Mouse (Mus musculus) cerebellum, adult 11 months (tissue): ENCODE data around the gene Agap2.
"Not testable (repeated sequence)": the region's sequence is repeated elsewhere in the genome, so short reads cannot be mapped to it uniquely, and the experiment has no call there.

Source experiments
- DNase-seq: peaks from one replicate; pipeline ENCODE4 v3.0.0; 2022

Gene Agap2

DNA sequence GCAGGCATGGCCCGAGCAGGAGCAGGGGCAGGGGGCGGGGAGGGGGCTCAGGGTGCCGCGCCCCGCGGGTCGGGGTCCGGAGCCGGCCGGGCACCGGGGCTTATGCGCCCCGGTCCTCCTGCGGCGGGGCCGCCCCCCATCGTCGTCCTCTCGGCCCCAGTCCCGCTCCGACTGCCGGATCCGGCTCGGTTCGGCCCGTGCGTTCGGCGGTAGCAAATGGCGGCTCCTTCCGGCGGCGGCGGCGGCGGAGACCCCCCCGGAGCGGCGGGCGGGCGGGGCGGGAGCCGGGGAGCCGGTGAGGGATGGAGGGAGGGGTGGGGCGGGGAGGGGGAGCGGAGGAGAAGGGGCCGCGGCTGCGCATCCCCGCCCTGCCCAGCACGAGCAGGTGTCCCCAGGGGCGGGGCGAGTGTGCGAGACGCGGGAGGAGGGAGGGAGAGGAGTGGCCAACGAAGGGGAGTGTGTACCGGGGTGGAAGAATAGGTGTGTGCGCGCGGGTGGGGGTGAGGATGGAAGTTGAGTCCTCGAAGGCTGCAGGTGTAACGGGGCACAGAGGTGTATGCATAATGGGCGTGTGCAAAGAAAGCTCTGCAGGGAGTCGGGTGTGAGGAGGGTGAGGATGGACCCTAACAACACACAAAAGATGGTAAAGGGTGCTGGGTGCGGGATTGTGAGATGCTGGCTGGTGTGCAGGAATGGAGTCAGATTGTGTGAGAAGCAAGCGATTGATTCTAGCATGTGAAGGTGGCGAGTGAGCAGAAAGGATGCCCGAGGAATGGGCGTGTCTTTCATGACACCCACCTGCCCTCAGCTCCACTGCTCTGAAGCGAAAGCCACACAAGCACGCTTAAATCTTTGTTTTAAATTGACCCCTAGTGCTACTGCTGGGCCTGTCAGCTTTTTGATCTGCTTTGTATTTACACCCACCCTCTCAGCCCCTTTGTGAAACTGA is 14.8 kb upstream of the Agap2 start, which contains the start of gene March9:
March9 (minus strand) TSS at position 217 of the 949 bp plus-strand sequence.
- DNase-seq: peak; percentile 88

DNA sequence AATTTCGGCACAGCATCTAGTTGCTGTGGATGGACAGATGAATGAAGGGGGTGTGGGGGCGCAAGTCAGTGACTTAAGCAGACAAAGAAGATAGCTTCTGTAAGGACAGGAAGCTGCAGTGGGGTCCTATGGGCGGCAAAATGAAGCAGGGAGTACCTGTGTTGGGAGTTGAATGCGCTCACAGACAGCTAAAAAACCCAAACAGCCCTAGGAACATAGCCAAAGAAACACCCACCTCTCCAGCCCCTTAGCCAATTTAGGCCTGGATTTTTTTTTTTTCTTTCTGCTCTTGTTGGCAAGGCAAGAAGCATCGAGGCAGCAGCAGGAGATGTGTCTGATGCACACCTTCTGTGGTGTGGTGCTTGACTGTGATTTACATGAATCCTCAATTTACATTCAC is 14.0 kb upstream of the Agap2 start:
- DNase-seq: no peak

DNA sequence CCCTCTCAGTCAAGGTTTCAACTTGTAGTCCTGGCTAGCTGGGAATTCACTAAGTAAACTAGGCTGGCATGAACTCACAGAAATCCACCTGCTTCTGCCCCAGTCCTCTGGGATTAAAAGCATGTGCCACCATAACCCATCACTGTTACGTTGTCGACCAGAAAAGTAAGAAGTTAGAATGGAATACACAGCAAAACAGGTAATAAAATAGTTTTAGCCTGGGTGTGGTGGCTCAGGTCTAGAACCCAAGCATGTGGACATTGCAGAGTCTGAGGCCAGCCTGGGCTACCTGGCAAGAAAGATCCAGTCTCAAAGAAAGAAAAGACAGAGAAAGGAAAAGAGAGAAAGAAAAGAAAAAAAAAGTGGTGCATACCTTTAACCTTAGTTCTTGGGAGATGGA is 13.6 kb upstream of the Agap2 start:
- DNase-seq: no peak

DNA sequence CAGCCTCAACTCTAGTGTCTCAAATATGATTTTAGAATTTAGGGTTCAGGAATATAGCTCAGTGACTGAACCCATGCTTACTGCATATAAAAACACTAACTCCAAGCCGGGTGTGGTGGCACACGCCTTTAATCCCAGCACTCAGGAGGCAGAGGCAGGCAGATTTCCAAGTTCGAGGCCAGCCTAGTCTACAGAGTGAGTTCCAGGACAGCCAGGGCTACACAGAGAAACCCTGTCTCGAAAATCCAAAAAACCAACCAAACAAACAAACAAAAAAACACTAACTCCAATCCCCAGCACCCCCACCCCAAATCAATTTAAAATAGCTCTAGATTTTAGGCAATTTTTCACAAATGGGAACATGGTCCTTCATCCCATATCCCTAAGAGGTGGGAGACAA is 13.0 kb upstream of the Agap2 start:
- not testable (repeated sequence) for DNase-seq

DNA sequence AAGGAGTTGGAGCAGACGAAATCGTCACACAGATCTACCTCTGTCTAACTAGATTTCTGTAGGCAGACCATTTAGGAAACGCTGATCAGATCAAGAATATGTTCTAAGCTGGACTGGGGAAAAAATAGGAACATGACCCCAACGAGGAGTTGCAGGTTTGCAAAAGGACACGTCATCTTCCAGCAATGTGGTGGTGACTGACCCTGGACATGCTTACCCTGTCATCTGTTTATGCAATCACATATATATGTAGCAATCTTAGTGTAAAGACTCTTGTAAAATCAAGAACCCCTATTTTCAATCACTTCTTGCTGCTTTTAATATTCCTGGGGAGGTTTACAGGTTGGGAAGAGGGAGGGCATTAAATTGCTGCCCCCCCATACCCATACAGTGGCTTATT is 12.6 kb upstream of the Agap2 start:
- no peak for DNase-seq

DNA sequence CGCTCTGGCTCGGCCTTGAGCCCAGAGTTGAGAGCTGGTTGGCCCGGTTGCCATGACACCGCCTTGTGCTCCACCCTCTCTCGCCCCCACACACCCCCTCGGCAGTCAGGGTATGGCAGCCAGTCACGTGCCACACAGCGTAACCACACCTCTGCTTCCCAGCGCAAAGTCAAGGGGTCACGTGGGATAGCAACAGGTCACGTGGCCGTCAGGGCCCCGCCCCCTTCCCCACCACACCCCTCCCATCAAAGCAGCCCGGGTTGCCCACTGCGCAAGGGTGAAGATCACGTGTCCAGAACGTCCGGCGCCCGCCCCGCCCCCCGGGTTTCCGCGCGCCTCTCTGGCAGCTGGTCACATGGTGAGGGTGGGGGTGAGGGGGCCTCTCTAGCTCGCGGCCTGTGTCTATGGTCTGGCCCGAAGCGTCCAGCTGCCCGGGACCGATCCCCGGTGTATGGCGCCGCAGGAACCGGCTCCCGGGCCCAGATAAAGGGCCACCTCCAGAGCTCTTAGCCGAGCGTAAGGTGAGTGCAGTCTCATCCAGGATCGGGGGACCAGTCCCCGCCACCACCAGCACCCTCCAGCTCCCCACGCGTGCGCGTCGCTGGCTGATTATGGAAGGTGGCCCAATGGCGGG is 11.7 kb upstream of the Agap2 start, which contains the start of gene Cdk4:
Cdk4 (plus strand) TSS at position 296 of the 634 bp plus-strand sequence.
- peak; percentile 99 for DNase-seq

DNA sequence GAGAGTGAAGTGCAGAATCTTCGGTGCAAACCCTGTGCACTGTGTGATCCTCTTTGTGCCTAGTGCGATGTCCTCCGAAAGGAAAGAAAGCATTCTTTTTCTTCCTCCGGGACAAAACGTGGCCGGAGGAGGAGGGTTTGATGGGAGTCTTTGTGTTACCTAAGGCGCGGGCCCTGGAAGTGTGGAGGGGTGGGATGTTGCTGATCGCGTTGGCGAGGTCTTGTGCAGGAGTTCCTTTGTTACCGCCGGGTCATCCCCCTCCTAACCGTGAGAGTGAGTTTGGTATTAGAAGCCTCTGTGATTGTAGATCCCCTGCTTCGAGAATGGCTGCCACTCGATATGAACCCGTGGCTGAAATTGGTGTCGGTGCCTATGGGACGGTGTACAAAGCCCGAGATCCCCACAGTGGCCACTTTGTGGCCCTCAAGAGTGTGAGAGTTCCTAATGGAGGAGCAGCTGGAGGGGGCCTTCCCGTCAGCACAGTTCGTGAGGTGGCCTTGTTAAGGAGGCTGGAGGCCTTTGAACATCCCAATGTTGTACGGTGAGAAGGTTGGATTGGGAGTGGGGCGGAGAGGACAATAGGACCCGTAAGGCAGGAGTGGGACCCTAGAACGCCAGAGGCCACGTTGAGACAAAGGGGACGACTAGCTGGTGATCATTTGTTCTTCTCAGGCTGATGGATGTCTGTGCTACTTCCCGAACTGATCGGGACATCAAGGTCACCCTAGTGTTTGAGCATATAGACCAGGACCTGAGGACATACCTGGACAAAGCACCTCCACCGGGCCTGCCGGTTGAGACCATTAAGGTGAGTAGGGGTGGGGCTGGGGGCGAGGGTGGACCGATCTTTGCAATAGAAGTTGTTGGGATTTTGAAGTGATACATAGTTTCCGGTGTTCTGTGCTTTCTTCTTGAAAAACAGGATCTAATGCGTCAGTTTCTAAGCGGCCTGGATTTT is 10.9 kb upstream of the Agap2 start:
- DNase-seq: no peak

DNA sequence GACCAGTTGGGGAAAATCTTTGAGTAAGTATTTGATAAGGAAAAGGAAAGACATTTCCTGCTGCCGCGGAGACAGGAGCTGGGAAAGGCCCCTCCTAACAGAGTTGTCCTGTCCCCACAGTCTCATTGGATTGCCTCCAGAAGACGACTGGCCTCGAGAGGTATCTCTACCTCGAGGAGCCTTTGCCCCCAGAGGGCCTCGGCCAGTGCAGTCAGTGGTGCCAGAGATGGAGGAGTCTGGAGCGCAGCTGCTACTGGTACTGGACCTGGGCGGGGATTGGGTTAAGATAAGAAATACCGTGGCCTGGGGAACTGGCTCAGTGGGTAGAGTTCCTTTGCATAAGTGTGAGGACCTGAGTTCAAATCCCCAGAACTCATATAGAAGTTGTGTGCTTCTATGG is 9.1 kb upstream of the Agap2 start:
- no peak for DNase-seq

DNA sequence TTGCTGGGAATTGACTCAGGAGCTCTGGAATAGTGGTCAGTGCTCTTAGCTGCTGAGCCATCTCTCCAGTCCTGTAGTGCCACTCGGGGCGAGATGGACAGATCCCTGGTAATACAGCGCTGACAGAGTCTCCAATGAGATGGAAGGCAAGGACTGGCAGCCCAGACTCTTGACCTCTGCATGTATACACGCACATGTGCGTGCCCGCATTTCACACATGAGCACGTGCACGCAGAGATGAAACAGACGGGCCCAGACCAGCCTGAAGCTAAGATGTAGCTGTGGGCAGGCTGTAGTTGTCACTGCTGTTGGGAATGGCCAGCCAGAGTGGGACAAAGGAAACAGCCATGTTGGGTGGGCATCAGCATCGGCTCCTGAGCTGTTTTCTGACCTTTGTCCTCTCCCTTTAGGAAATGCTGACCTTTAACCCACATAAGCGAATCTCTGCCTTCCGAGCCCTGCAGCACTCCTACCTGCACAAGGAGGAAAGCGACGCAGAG is 8.5 kb upstream of the Agap2 start:
- no peak for DNase-seq

DNA sequence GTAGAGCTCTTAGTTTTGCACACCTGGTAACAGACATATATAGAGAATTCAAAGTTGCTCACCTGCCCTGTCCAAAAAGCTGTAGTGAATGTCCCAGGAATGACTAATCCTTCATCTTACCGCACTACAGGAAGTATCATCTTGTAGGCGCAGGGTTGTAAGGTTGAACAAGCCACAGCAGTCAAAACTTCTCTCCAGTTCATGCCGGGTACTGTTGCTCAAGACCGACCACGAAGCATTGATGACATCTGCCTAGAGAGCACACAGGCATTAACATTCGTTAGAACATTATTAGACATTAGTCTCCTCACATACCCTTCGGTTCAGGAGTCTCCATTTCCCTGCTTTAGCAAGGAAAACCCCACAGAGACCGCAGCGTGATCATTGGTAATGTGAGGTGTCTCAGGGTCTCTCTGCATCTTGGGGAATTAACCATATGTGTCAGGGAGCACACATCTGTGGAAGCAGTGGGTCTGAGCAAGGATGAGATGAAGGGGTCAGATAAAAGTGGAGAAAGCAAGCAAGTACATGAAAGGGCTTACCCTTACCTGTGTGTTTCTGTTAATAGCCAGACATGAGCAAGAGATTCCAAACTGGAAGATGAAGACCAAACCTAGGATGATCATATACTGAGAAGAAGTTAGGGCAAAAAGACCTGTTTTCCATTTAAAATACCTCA is 6.6 kb upstream of the Agap2 start:
- DNase-seq: no peak

DNA sequence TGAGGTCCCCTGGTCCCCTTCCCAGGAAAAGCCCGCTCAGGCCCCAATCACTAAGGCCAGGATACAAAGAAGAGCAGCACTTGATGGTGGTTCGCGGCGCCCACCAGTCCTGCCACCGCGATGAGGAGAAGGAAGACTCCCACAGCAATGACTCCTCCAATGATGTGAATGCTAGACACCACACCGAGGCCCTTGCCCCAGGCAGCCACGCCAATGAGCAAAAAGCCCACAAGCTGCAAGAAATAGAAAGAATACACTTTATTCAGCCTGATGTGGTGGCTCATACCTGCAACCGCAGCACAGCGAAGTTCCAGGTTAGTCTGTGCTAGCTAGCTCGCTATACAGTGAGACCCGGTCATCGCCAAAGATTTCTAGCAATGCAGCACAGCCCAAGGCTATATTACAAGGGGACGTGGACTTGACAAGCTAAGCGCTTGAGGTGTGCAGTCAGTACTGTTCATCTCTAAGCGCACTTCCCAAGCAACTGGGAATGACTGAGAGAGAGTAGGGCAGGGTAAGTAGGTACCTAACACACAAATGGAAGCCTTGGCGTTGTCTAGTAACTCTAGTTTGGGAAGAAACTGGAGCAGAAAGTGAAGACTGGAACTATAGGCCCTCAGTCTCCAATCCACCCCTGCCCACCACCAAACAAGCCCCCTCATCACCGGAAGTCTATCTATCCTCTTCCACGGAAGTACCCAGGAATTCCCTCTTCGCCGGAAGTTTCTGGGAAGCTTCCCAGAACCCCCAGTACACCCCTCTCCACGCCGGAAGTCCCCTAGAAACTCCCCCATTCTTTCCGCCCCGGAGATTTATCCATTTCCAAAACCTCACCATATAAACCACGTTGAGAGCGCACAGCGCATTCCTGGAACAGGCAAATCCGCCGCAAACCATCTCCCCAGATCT is 5.5 kb upstream of the Agap2 start:
- DNase-seq: no peak

DNA sequence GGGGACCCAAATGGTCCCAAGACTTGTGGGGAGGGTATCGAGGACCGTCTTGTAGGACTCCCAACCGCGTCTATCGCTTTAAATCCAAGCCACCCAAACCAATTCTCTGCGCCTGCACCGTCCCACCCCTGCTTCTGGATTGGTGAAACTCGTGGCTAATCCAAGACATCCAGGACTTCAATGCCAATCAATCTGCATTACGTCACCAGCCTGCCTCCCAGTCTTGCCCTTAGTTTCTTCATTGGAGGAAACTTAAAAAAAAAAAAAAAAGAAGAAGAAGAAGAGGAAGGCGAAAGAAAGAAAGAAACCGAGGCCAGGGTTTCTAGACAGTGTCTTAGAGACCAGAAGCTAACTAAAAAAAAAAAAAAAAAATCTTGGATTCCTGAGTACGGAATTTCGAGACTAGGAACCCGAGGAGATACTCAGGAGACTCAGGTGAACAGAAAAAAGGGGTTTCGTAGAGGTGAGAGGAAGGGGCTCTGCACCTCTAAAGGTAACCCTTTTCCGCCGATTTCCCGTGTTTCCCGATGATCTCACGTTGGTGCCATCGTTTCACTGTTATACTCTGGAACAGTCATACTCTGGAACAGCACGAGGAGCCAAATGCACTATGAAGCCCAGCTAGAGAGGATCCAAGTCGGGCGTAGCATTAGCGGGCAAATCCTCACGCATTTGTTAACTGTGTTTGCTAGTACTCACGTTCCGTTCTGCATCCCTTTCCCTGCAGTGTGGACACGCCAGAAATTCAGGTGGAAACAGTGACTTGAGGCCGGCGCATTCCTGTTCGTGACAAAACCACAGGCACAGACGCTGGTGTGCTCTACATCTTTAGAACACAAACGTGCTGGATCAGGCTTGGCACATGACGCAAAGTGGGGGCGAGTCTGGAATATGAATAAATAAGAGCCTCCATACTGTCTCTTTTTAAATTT is 4.6 kb upstream of the Agap2 start, which contains the start of gene Tspan31:
Tspan31 (minus strand) TSS at position 75 of the 932 bp plus-strand sequence.
- DNase-seq: peak; percentile 89

DNA sequence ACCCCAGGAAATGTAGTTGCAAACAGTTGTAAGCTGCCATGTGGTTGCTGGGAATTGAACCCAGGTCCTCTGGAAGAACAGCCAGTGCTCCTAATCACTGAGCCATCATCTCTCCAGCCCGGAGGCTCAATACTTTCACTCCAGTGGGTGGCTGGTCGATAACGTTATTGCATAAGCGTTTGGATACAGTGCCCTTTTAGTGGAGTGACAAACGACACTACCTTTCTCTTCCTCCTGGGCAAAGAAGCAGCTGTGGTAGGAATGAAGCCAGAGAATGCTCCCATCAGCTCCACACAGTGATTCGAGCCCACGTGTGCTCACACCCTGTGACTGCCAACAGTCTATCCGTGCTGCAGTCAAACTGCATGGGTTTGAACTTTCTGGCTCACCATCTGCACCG is 3.9 kb upstream of the Agap2 start:
- DNase-seq: no peak

DNA sequence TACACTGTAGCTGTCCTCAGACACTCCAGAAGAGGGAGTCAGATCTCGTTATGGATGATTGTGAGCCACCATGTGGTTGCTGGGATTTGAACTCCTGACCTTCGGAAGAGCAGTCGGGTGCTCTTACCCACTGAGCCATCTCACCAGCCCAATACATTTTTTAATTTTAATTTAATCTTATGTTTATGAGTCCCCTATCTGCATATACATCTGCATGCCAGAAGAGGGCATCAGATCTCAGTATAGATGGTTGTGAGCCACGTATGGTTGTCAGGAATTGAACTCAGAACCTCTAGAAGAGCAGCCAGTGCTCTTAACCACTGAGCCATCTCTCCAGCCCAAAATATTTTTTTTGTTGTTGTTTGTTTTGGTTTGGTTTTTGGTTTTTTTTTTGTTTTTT is 2.8 kb upstream of the Agap2 start:
- not testable (repeated sequence) for DNase-seq

DNA sequence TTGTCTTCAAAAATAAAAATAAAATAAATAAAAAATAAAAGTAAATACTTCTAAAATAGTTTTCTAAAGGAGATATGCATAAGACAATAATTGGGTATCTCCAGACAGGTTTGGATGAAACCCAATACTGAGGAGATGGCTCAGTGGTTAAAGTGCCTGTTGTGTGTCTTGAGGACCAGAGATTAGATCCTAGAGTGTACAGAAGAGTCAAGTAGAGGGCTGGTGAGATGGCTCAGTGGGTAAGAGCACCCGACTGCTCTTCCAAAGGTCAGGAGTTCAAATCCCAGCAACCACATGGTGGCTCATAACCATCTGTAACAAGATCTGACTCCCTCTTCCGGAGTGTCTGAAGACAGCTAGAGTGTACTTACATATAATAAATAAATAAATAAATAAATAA is 2.1 kb upstream of the Agap2 start:
- DNase-seq: not testable (repeated sequence)

DNA sequence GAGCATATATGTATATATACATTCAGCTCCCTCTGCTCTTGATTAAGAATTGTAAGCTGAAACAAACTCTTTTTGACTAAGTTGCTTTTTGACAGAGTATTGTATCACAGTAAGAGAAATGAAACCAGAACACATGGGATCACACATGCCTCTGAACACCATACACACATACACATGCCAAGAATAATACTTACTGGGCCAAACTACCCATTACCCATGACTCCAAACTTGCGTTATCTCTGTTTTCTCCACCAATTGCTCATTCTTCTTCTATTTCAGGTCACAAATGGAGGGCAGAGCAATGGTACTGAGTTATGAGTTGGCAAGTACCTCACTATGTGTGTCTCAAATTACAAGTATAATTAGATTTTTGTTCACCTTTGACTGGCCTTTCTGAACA is 1.1 kb upstream of the Agap2 start:
- DNase-seq: no peak

DNA sequence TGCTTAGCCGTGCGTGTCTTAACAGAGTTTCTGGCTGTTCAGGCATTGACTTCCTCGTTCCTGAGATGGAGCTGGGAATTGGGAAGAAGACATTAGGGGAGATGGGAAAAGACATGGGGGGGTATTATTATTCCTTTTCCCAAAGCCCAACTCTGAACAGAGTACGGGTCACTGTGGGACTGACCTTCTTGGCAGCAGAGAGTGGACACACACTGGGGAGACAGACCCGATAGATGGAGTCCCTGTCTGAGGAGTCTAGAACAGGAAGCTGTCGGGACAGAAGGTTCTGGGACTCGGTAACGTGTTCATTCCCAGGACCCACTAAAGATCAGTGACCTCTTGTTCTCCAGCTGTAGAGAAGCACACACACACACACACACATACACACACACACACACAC is 567 bp downstream of the Agap2 start:
- no peak for DNase-seq

DNA sequence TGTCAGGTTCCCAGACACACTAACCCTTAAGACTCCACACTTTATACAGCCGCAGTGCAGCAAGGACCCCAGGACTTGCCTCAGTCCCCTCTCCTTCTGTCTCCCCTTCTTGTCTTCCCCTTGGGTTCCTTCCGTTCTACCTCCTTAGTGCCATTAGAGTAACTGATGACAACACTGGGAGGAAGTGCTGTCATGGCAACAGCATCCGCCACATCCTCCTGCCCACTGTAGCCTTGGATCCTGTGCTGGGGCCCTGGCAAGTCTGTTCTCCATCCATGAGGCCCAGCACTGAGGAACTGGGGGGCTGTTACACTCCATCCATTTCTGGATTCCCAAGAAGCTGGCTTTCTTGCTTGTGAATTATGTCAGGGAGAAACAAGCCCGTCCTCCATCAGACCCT is 998 bp downstream of the Agap2 start:
- DNase-seq: no peak

DNA sequence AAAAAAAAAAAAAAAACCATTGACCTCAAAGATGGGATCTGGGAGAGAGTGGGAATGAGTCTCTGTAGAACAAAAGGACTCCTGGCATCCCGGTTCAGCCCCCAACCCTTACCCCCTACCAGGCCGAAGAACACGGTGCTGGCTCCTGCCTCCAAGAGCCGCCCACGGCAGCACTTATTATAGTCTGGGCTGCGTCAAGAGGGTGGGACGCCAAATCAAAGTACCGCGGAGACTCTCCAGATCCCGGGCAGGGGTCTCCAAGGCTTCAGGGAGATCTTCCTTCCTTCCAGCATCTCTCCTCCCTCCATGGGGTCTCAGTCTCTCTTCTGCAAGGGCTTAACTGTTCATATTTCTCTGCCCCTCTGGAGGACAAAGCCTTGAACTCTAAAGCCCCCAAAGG is 2.4 kb downstream of the Agap2 start:
- no peak for DNase-seq
